Mouse (Mus musculus) adrenal gland, postnatal 4 days (tissue): ENCODE measurements around the gene Gm3618. TPM values are rescaled to one million over a fixed set of nuclear protein-coding genes. Genes with fewer than 3 reads are reported as not detected.
"Not testable (repeated sequence)": the region's sequence is repeated elsewhere in the genome, so short reads cannot be mapped to it uniquely, and the experiment has no call there.

ENCODE experiments used
- DNase-seq, 2 experiments: peaks; one replicate each; pipeline ENCODE4 v3.0.0; 2021 to 2022; ENCODE audit warnings: low spot score in 2 of 2, mixed read lengths in 2 of 2
- long read RNA-seq, 2 experiments: library from polyadenylated mRNA; stranded (forward); transcript quantifications; one replicate each; pipeline ENCODE4 v2.0.0; 2021
- total RNA-seq, 2 experiments: library from RNA; stranded (reverse); gene quantifications; 2 replicates each; pipeline ENCODE4 v1.2.3; 2021

The Gm3618 gene
- not detected for total RNA-seq
- long read RNA-seq, experiment 1 = 0 reads
- long read RNA-seq, experiment 2 = 0 reads

DNA sequence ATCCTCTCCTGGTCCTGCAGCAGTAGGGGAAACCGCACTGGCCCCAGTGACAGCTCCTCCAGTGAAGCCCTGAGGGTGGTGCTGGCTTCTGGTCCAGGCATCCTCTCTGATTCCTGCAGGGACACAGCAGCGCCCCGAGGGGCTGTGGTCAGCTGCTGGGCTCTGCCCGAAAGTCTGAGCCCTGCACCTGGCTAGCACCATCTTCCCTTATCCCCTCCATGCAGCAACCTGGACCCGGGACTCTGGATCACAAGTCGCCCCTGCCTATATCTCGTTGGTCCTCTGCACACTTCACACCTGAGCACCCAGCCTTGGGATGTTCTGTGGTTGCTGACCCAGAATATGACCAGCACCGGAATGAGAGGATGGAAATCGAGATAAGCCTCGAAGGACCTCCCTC, at the start of gene Gm3618:
Gene Gm3618, minus strand, starts transcription at position 101 of the 400 bp plus-strand sequence.
- not testable (repeated sequence) for DNase-seq

DNA sequence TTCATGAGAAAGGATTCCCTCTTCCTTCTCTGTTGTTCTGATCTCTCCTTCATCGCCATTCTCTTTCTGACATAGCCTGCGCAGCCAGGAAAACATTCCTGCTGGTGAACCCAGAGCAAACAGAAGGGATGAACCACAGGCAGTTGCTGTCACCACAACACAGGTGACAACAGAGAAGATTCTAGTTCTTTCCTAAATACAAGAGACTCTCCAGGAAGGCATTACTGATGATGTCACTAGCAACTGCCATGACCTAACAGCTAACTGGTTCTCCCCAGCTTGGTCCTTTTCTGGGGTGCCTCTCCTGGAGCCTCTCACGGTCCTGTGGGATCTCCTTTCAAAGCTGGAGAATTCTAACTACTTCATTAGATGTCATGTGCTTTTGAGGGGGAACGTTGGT, 46.7 kb upstream of the Gm3618 start, which contains the start of gene Gm16440:
Gene Gm16440, minus strand, starts transcription at position 101 of the 400 bp plus-strand sequence.
- not testable (repeated sequence) for DNase-seq

DNA sequence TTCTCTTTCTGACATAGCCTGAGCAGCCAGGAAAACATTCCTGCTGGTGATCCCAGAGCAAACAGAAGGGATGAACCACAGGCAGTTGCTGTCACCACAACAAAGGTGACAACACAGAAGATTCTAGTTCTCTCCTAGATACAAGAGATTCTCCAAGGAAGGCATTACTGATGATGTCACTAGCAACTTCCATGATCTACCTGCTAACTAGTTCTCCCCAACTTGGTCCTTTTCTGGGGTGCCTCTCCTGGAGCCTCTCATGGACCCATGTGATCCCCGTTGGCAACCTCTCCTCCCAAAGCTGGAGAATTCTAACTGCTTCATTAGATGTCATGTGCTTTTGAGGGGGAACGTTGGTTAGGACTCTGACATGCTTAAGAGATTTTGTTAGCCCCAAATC, 38.7 kb downstream of the Gm3618 start, which contains the start of gene Gm21103:
Gene Gm21103, minus strand, starts transcription at position 101 of the 400 bp plus-strand sequence.
- DNase-seq = not testable (repeated sequence)

DNA sequence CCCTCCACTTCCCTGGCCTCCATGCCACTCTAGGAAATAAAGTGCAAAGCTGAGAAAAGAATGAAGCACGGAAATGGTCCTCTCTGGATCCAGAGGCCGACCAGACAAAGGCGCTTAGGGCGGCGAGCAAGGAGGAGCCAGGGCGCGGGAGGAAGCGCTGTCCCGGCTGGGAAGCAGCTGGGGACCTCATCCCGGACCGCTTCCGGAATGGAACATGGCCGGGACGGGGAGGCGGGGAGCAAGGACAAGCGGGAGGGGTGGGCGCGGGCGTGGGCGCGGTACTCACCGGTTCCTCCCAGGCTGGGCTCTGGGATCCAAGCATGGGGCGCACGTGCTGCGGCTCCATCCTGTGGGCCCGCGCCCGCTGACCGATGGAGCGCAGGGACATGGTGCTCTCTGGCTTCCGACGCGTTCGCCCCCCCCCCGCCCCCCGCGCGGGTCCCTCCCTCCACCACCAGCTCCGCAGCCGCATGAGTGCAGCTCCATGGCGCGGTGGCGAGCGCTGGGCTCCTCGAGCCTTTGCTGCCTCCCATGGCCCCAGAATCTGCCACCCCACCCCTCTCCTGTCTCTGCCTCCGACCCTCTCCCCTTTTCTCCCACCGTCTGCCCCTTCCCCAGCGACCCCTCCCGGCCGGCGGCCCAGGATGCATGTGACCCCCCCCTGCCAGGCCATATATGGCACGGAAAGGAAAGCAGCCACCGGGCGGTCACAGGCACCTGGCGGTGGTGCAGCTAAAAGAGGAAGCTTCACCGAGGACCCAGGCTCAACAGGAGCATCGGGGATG, 56.4 kb downstream of the Gm3618 start, which contains the start of gene Gm3411:
Gene Gm3411, minus strand, starts transcription at position 320 of the 785 bp plus-strand sequence.
- peak in 1 of 2 experiments; percentile 15 for DNase-seq

Other genes with a start within 250 kb of the Gm3618 start
- gene Gm8206, start 249.7 kb downstream of the Gm3618 start, total RNA-seq = under 1 TPM in 1 of 2 experiments, not detected in 1; 0.20 TPM
- under 1 TPM; 0.50 to 0.73 TPM for gene Gm3468, start 235.0 kb downstream of the Gm3618 start, total RNA-seq
- gene Gm3476, start 217.9 kb downstream of the Gm3618 start, total RNA-seq = not detected
- gene Gm21560, start 124.4 kb downstream of the Gm3618 start, total RNA-seq = under 1 TPM; 0.25 to 0.34 TPM
- 1 to 10 TPM in 1 of 2 experiments, under 1 TPM in 1; 0.48 to 1.1 TPM for gene Gm3411, start 56.4 kb downstream of the Gm3618 start, total RNA-seq
- gene Gm21103, start 38.8 kb downstream of the Gm3618 start, total RNA-seq = not detected
- not detected for gene Gm16440, start 46.6 kb upstream of the Gm3618 start, total RNA-seq
- gene Gm3591, start 68.8 kb upstream of the Gm3618 start, total RNA-seq = 1 to 10 TPM in 1 of 2 experiments, not detected in 1; 1.4 TPM
- not detected for gene Gm3594, start 100.9 kb upstream of the Gm3618 start, total RNA-seq
- gene Gm8356, start 193.6 kb upstream of the Gm3618 start, total RNA-seq = not detected
- gene Gm3629, start 246.9 kb upstream of the Gm3618 start, total RNA-seq = under 1 TPM; 0.25 to 0.31 TPM